Mouse (Mus musculus) naive thymus-derived CD4-positive, alpha-beta T cell, adult 2 months (primary cell): ENCODE measurements around the gene Zmat1.
"Not testable (repeated sequence)": the region's sequence is repeated elsewhere in the genome, so short reads cannot be mapped to it uniquely, and the experiment has no call there.

Experiments used
- DNase-seq: peaks from one replicate; pipeline ENCODE4 v3.0.0-alpha.2; 2011; ENCODE audit warnings: low read depth

The Zmat1 gene

DNA sequence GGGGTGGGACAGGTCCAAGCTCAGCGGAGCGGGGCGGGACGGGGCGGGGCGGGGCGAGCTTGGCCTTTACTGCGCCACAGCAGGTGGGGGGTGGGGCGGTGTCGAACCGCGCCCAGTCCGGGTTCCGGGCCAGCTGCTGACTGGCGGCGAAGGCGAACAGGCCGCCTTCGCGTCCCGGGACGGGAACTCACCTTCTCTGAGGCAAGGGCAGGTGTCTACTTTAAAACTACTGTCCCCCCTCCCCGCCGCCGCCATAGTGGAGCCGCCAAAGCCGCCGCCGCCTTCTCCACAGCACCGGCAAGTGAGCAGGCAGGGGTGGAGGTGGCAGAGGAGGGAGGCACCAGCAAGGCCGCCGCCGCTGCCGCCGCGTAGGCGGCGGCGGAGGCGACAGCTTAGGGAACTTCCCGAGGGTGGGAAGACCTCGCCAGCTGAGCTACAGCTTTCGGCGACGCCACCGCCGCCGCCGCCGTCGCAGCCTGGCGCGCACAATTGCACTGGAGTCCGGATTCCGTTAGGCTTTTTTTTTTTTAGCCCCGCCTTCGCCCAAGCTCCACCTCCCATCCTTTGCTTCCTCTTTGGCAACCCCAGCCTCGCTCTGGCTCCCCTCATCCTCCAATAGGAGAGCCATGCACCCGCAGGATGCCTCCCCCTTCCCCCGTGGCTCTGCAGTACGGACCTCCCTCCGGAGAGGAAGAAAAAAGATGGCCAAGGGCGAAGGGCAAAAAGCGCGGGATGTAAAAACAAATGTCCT lies at the start of gene Zmat1:
Gene Zmat1, minus strand, starts transcription at position 490 of the 751 bp plus-strand sequence.
- peak; percentile 92 for DNase-seq

GRCm38 (mm10) chrX:135053939-135054338 lies 44.9 kb upstream of the Zmat1 start:
- DNase-seq: not testable (repeated sequence)

DNA sequence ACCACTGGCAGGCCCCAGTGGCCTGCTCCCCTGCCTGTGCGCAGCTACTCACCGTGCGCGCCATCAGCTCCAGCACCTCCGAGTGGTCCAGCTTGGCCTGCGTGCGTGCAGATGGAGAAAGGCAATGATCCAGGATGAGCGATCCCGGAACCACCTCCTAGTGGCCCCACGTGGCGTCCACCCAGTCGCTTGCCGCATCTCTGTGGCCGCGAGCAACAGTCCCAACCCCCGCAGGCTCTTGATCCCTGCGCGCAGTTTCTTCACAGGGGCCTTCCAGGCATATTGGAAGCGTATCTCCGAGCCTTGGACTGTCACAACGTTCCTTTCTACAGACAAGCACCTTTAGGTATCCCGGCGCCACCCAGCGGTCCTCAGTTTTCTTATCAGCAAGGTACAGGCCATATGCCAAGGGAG lies 27.0 kb upstream of the Zmat1 start:
- no peak for DNase-seq

- no peak for DNase-seq
Observed at GRCm38 (mm10) chrX:135025135-135025534, 16.1 kb upstream of the Zmat1 start.

GRCm38 (mm10) chrX:135011381-135011780 lies 2.4 kb upstream of the Zmat1 start:
- DNase-seq: no peak

DNA sequence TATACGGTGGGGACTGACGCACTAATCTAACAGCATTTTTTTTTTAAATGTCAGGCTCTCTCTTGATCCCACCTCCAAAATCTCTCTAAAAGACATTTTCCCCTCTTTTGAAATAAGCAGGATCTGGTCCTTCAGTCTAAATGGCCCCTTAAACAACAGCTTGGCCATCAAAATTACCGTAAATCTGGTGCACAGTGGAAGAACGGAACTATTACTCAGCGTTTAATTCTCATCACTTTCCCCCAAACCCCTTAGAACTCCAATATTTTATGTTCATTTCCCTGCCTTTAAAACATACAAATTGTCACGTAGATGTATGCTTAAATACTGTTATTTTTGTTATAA lies 434 bp upstream of the Zmat1 start:
- DNase-seq: no peak

DNA sequence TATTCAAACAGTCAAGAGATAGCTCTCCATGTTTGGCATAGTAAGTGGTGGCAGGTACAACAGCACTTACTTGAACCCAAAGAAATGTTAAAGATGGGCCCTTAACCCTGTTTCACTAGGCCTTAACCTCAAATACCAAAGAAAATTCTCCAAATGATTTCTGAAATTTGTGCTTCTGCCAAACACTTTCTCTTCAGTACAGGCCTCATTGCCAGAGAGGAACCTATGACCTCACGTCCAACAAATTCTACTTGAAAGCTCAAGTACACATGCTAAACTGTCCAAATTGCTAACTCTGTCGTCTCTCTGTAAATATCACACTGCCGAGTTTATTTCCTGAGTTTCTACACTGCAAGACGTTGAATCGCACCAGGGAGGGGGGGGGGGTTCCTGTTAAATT lies 988 bp downstream of the Zmat1 start:
- peak; percentile 60 for DNase-seq

DNA sequence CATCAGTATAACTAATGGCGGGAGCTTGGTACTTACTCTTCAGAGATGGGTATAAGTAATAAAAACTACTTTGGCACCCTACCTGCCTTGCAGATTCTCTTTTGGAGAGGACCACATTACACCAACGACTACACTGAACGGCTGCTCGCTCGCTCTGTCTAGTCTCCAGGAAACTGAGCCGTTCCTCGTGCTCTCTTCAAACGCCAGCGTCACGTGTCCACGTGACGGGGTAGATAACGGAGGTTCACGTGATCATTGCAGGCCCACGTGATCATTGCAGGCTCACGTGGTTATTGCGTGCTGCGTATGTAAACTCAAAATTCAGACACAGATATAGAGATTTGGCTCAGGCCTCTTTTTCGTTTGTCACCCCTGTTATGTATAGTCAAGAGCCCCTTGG lies 44.5 kb downstream of the Zmat1 start, which contains the start of gene Nxf2:
Gene Nxf2, minus strand, starts transcription at position 209 of the 400 bp plus-strand sequence.
- peak; percentile 2 for DNase-seq

DNA sequence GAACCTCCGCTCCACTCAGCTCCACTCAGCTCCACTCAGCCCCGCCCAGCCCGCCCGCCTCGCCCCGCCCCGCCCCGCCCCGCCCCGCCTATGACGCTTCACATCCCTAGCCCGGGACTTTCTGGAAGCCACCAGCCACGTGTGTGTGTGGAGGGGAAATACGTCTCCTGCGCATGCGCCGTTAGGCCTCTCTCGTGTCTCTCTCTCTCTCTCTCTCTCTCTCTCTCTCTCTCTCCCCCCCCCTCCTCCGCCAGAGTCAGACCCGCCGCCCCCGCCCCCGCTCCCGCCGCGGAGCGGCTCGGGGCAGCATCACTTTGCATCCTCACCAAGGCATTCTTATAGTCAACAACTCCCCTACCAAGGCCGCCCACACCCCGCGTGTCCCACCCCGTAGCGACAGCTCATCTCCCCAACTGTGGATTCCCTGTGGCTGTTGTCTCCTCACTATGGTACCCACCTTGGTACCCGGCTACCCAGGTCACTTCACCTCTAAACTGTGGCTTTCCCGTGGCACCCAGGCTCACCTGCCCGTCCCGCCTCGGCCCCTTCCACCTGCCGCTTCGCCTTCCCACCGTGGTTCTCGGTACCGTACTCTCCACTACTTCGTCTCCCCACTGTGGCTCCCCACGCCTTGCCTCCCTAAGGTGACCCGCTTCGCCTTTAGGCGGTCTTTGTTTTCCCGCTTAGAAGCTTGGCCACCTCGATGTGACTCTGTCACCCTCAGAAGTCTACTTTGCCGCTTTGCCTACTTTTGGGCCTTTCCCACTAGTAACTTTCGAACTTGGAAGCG lies 45.5 kb downstream of the Zmat1 start:
- peak; percentile 79 for DNase-seq

DNA sequence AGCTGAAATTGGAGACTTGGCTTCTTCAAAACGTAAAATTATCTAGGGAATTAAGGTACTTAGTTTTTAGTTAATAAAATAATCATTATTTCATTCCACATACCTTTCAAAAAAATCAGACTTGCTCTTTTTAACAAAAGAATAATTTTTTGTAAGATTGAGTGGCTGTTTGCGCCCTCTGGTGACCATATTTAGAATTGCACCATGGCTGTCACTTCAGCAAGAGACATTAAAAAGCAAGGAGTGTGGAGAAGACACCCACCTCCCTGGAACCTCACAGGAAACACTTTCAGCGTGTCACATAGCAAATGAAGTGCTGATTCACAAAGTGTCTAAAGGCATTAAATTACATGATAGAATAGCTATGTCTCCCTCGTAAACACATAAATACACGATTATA lies 78.6 kb downstream of the Zmat1 start:
- peak; percentile 61 for DNase-seq

- DNase-seq: no peak
Observed at GRCm38 (mm10) chrX:134929927-134930326, 79.1 kb downstream of the Zmat1 start.

DNA sequence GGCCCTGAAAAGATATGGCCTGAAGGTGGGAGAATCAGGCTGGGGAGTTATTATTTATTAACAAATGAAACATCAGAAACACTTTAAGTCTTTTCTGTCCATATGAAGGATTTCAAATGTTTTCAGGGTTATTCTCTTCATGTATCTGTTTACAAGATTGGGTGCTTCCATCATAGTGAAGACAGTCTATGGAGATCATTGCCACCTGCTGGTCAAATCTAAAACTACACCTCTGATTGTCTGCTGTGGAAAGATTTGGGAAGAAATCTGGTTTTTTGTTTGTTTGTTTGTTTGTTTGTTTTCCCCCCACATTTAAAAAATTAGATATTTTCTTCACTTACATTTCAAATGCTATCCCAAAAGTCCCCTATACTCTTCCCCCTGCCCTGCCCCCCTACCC lies 84.0 kb downstream of the Zmat1 start:
- DNase-seq: peak; percentile 57

DNA sequence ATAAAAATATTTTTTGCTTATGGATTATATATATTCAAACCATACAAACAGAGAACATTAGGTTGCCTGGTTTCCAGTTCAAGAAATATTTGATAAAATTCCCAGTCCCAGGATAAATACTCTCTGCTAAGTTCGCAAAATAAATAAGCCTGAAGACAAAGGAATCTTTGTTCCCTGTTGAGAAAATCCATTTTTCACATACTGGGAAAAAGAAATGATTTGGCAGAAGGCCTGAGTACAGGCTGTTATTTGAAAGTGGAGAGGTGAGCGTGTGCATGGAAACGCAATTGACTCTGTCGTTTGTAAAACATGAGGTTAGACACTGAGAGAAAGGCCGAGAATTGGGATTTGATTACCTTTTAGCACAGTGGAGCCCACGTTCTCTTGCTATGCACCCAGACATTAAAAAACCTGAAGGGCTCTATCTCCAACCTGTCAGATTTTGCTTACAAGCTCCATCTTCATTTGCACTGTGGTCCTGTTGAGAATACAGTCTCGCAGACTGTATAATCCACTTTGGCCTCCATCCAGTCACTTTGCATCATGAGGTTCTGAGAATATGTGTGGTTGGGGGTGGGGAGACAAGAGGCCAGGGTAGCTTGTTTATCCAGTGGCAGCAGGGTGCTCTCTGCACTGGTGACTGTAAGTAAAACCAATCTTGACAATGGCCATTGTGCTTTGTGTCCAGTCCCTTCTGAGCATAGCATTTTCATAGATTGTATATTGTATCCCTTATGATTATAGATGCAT lies 85.2 kb downstream of the Zmat1 start:
- DNase-seq: no peak
